Mouse (Mus musculus): Measurements from ENCODE around the gene Cav1. TPM values are rescaled to one million over a fixed set of nuclear protein-coding genes. Genes with fewer than 3 reads are reported as not detected.

Gene Cav1
- not detected for polyA plus RNA-seq (2017; shearing (Covaris generic))

GRCm38 (mm10) chr6:17305954-17306601 is at the start of gene Cav1:
Cav1 (plus strand) TSS chr6:17306335.

DNA sequence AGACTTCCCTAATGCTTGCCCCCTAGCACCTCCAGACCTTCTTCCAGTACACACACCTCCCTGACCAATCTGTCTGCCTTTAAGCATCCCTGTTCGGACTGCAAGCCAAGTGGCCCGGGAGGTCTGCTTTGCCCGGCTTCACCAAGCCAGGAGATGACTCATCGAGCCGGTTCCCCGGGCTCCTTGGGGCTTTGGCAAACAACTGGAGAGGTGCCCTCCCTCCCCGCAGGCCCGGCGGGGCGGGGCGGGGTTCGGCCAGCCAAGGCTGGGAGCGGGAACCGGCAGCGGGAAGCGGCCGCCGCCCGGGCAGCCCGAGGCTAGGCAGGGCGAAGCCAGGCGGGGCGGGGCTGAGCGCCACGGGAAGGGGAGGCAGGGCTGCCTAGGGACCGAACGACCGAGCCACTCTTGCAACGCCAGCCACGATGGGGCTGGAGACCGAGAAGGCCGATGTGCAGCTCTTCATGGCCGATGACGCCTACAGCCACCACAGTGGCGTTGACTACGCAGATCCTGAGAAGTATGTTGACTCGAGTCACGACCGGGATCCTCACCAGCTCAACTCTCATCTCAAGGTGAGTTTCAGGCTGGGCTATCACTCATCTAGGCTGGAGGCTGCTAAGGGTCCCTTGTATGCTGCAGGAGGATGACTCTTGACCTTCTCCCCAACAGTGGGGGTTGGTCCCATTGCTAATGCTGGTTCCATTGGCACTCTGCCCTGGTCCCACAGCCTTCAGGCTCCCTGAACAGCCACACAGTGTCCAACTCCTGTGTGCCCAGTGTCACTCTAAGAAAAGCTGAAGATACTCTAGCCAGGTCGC is 25.0 kb upstream of the Cav1 start, which contains the start of gene Cav2:
TSS of gene Cav2 (plus strand) at position 247 of the 818 bp plus-strand sequence.

Other genes starting within 250 kb of the Cav1 start
- 217 TPM for gene Tes, start 241.2 kb upstream of the Cav1 start, polyA plus RNA-seq (2017; shearing (Covaris generic))
- 0.24 TPM for gene Cav2, start 25.1 kb upstream of the Cav1 start, polyA plus RNA-seq (2017; shearing (Covaris generic))
- gene Met, start 157.5 kb downstream of the Cav1 start, polyA plus RNA-seq (2017; shearing (Covaris generic)): not detected